Mouse (Mus musculus) forebrain, embryonic 16.5 days (tissue): Measurements from ENCODE around the gene Nkapd1. TPM values are rescaled to one million over a fixed set of nuclear protein-coding genes. Genes with fewer than 3 reads are reported as not detected.

Experiments
- ATAC-seq: fragments of 200-750 bp; cut with Nextera tagmentation; 2 replicates; pipeline ENCODE4 v1.8.0; 2017; ENCODE audit warnings: mild to moderate bottlenecking, moderate library complexity
- H3K27ac ChIP-seq: fragments of 300-500 bp; sonication (generic); 2 replicates; pipeline ENCODE4 v1.5.1; 2014; ENCODE audit warnings: low read length, control low read depth
- H3K27me3 ChIP-seq: fragments of 300-500 bp; sonication (generic); replicated peaks from 2 replicates; pipeline ENCODE4 v1.6.1; 2014; ENCODE audit warnings: low read length; ENCODE audit not compliant: control insufficient read depth, insufficient read depth
- H3K36me3 ChIP-seq: fragments of 300-500 bp; sonication (generic); 2 replicates; pipeline ENCODE4 v1.6.1; 2014; ENCODE audit not compliant: control insufficient read depth, insufficient read depth
- H3K4me1 ChIP-seq: fragments of 300-500 bp; sonication (generic); replicated peaks from 2 replicates; pipeline ENCODE4 v1.6.1; 2014; ENCODE audit warnings: low read length; ENCODE audit not compliant: control insufficient read depth, insufficient read depth
- H3K4me2 ChIP-seq: fragments of 300-500 bp; sonication (generic); 2 replicates; pipeline ENCODE4 v1.6.1; 2014; ENCODE audit warnings: mild to moderate bottlenecking, low read length, control low read depth
- H3K4me3 ChIP-seq: fragments of 300-500 bp; sonication (generic); replicated peaks from 2 replicates; pipeline ENCODE4 v1.5.1; 2014; ENCODE audit warnings: mild to moderate bottlenecking, low read length, control low read depth
- H3K9ac ChIP-seq: fragments of 300-500 bp; sonication (generic); replicated peaks from 2 replicates; pipeline ENCODE4 v1.6.1; 2014; ENCODE audit warnings: low read depth, low read length, control low read depth
- H3K9me3 ChIP-seq: fragments of 300-500 bp; sonication (generic); 2 replicates; pipeline ENCODE4 v1.6.1; 2016; ENCODE audit warnings: low read length; ENCODE audit not compliant: control insufficient read depth
- WGBS: fragments of 180-500 bp; shearing (Covaris S2); extraction: QIAGEN DNeasy Blood & Tissue Kit; methylation state at CpG from one replicate; pipeline ENCODE4 v1.1.7; 2014; 5-methylcytosine and 5-hydroxymethylcytosine counted together
- polyA plus RNA-seq: library from polyadenylated mRNA; unstranded; fragments of >200 nt; fragmentation: Nextera tagmentation; extraction: Ambion mirVana; gene quantifications from 2 replicates; pipeline ENCODE4 v1.2.1, GENCODE M21; 2015

Gene Nkapd1
- polyA plus RNA-seq, 1 experiment from 2014 or later, result 19.7 TPM

- H3K9ac ChIP-seq, result no peak overlapping the region
- H3K36me3 ChIP-seq, result no peaks in the 10 kb centered on the region
- H3K9me3 ChIP-seq, result no peaks in the 10 kb centered on the region
- H3K4me1 ChIP-seq, result no peaks in the 10 kb centered on the region
- H3K4me2 ChIP-seq, result no peak overlapping the region
- WGBS, result 88% methylated on average over 2 of the region's 2 CpGs
- ATAC-seq, result no peak
- H3K27me3 ChIP-seq, result no peaks in the 10 kb centered on the region
- no peak overlapping the region for H3K27ac ChIP-seq
- no peak overlapping the region for H3K4me3 ChIP-seq
Measured at GRCm38 (mm10) chr9:50561918-50562360, 55.3 kb downstream of the Nkapd1 start.

DNA sequence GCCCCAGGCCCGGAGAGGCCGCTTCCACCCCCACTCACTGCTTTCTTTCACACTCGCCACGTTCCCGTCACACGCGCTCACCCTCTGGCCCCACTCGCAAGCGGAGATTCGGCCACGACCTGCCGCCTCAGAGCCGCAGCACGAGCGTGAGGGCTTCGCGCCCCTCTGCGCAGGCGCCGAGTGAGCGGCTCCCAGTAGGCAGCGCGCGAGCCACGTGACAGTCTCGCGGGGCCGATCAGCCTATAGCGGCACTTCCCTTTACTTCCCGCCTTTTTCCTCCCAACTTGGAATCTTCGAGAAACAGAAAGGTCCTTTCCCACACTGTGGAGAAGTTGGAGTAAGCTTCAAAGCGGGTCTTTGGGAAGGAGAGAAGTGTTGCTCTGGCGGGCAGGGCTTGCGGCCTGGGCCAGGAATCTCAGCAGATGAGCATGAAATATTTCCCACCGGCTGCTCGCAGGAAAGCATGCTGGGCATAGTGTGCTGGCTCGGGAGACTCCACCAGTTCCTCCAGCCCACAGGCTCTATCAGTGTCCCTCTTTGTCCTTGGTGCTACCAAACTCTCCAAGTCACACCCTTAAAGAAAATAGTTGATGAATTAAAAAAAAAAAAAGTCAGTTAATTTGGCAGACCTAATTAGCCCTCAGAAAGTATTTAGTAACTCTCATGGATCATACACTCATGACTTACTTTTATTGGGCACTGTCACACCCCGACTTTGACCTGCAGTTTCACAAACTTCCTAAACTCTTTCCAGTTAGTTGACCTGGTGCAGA, 55.9 kb downstream of the Nkapd1 start, which contains the start of gene Tex12:
TSS of gene Tex12 (minus strand) at position 181 of the 773 bp plus-strand sequence.
- ATAC-seq, result no peak
- Histone ChIP-seq H3K36me3 (no peaks in the 10 kb centered on the region), H3K27me3 (no peaks in the 10 kb centered on the region), H3K9ac (no peak within 1 kb of the TSS), H3K4me3 (no peak within 1 kb of the TSS), H3K9me3 (no peaks in the 10 kb centered on the region), H3K4me1 (no peaks in the 10 kb centered on the region), H3K27ac (no peak within 1 kb of the TSS), H3K4me2 (no peak within 1 kb of the TSS)
- WGBS, result 91% methylated on average over 38 of the region's 38 CpGs

Other genes with a start within 250 kb of the Nkapd1 start
- gene Plet1, start 122.9 kb downstream of the Nkapd1 start, polyA plus RNA-seq, result 0.22 and 0.44 TPM in 2 replicates
- gene Pts, start 88.7 kb downstream of the Nkapd1 start, polyA plus RNA-seq, result 86.8 and 94.1 TPM in 2 replicates
- 15.8 and 16.5 TPM in 2 replicates for gene Il18, start 62.6 kb downstream of the Nkapd1 start, polyA plus RNA-seq
- 0.52 and 0.61 TPM in 2 replicates for gene Bco2, start 62.3 kb downstream of the Nkapd1 start, polyA plus RNA-seq
- gene Tex12, start 56.1 kb downstream of the Nkapd1 start, polyA plus RNA-seq, result not detected in 2 replicates
- gene Sdhd, start 13.7 kb downstream of the Nkapd1 start, polyA plus RNA-seq, result 205 and 215 TPM in 2 replicates
- gene Timm8b, start 13.6 kb downstream of the Nkapd1 start, polyA plus RNA-seq, result 308 and 327 TPM in 2 replicates
- 2.7 and 4.1 TPM in 2 replicates for gene Pih1d2, start 143 bp downstream of the Nkapd1 start, polyA plus RNA-seq
- gene Dlat, start 42.3 kb upstream of the Nkapd1 start, polyA plus RNA-seq, result 43.4 and 44.3 TPM in 2 replicates
- 28.5 and 29.7 TPM in 2 replicates for gene Dixdc1, start 122.1 kb upstream of the Nkapd1 start, polyA plus RNA-seq
- 1.5 and 1.7 TPM in 2 replicates for gene 2310030G06Rik, start 129.1 kb upstream of the Nkapd1 start, polyA plus RNA-seq
- gene Cryab, start 133.9 kb upstream of the Nkapd1 start, polyA plus RNA-seq, result 10.1 and 17.3 TPM in 2 replicates
- 0.81 and 0.96 TPM in 2 replicates for gene Hspb2, start 134.9 kb upstream of the Nkapd1 start, polyA plus RNA-seq
- 12.0 and 13.3 TPM in 2 replicates for gene Fdxacb1, start 150.8 kb upstream of the Nkapd1 start, polyA plus RNA-seq
- 51.0 and 54.1 TPM in 2 replicates for gene Alg9, start 157.6 kb upstream of the Nkapd1 start, polyA plus RNA-seq
- 52.5 and 56.1 TPM in 2 replicates for gene 1110032A03Rik, start 158.1 kb upstream of the Nkapd1 start, polyA plus RNA-seq
- 86.4 and 104 TPM in 2 replicates for gene Ppp2r1b, start 227.8 kb upstream of the Nkapd1 start, polyA plus RNA-seq